Mouse (Mus musculus): ENCODE data around the gene Cyp27b1. TPM values are rescaled to one million over a fixed set of nuclear protein-coding genes. Genes with fewer than 3 reads are reported as not detected.
A peak's percentile ranks its signal among the peaks of the same experiment; 100 is the strongest.

The Cyp27b1 gene
- polyA plus RNA-seq, 1 experiment from 2014 or later, result 0.21 TPM

- no peak for ATAC-seq (ENCODE audit: insufficient read depth, low FRiP score)
- no peak overlapping the region for H3K27ac ChIP-seq (ENCODE audit: low read length)
- H3K27me3 ChIP-seq (ENCODE audit: control insufficient read depth, insufficient read depth, low read length), result peaks cover 2% of the 10 kb centered on the region
- H3K4me1 ChIP-seq (ENCODE audit: control insufficient read depth, insufficient read depth, low read length), result peaks cover 7% of the 10 kb centered on the region; the same call in 1 of the 2 replicates
- H3K36me3 ChIP-seq (ENCODE audit: control insufficient read depth, insufficient read depth, low read length), result 0 out of 2 replicates have a peak, but pooled peaks cover 2% of the 10 kb centered on the region
- WGBS, result 15% methylated on average over 5 of the region's 5 CpGs
- peak overlapping the region; percentile 98 for H3K4me2 ChIP-seq (ENCODE audit: low read depth, low read length)
- no peaks in the 10 kb centered on the region for H3K9me3 ChIP-seq (replicated peaks; ENCODE audit: control insufficient read depth, low read length)
- peak overlapping the region; percentile 92 for H3K4me3 ChIP-seq (replicated peaks; ENCODE audit: low read length)
- peak overlapping the region; percentile 85 for H3K9ac ChIP-seq (ENCODE audit: low read length)
Observed at GRCm38 (mm10) chr10:127042468-127043115, 5.5 kb upstream of the Cyp27b1 start.

- no peak overlapping the region for H3K27ac ChIP-seq (ENCODE audit: low read length)
- no peak for ATAC-seq (ENCODE audit: insufficient read depth, low FRiP score)
- no peaks in the 10 kb centered on the region for H3K9me3 ChIP-seq (replicated peaks; ENCODE audit: control insufficient read depth, low read length)
- H3K4me2 ChIP-seq (ENCODE audit: low read depth, low read length), result no peak overlapping the region
- 0 out of 2 replicates have a peak, but pooled peaks cover 2% of the 10 kb centered on the region for H3K36me3 ChIP-seq (ENCODE audit: control insufficient read depth, insufficient read depth, low read length)
- H3K4me1 ChIP-seq (ENCODE audit: control insufficient read depth, insufficient read depth, low read length), result peaks cover 7% of the 10 kb centered on the region; the same call in 1 of the 2 replicates
- WGBS, result 88% methylated on average over 6 of the region's 6 CpGs
- no peak overlapping the region for H3K4me3 ChIP-seq (replicated peaks; ENCODE audit: low read length)
- no peak overlapping the region for H3K9ac ChIP-seq (ENCODE audit: low read length)
- peaks cover 8% of the 10 kb centered on the region for H3K27me3 ChIP-seq (ENCODE audit: control insufficient read depth, insufficient read depth, low read length)
Observed at GRCm38 (mm10) chr10:127043187-127043586, 4.9 kb upstream of the Cyp27b1 start.

- Histone ChIP-seq H3K9ac (ENCODE audit: low read length) (peak overlapping the region; percentile 43), H3K36me3 (ENCODE audit: control insufficient read depth, insufficient read depth, low read length) (0 out of 2 replicates have a peak, but pooled peaks cover 2% of the 10 kb centered on the region), H3K4me3 (replicated peaks; ENCODE audit: low read length) (peak overlapping the region; percentile 31), H3K4me2 (ENCODE audit: low read depth, low read length) (peak overlapping the region; percentile 51), H3K27me3 (ENCODE audit: control insufficient read depth, insufficient read depth, low read length) (peaks cover 45% of the 10 kb centered on the region), H3K9me3 (replicated peaks; ENCODE audit: control insufficient read depth, low read length) (no peaks in the 10 kb centered on the region), H3K4me1 (ENCODE audit: control insufficient read depth, insufficient read depth, low read length) (peaks cover 11% of the 10 kb centered on the region), H3K27ac (ENCODE audit: low read length) (no peak overlapping the region)
- no peak for ATAC-seq (ENCODE audit: insufficient read depth, low FRiP score)
- WGBS, result 5% methylated on average over 35 of the region's 35 CpGs
Observed at GRCm38 (mm10) chr10:127048608-127049394, 751 bp downstream of the Cyp27b1 start.

GRCm38 (mm10) chr10:127049395-127050118 lies 1.5 kb downstream of the Cyp27b1 start:
- Histone ChIP-seq H3K9ac (ENCODE audit: low read length) (peak overlapping the region; percentile 43), H3K27me3 (ENCODE audit: control insufficient read depth, insufficient read depth, low read length) (peaks cover 45% of the 10 kb centered on the region)
- WGBS, result 3% methylated on average over 29 of the region's 29 CpGs

GRCm38 (mm10) chr10:127050119-127050474 lies 2.0 kb downstream of the Cyp27b1 start:
- no peak for ATAC-seq (ENCODE audit: insufficient read depth, low FRiP score)

More at GRCm38 (mm10) chr10:127049395-127050118, 1.5 kb downstream of the Cyp27b1 start:
- Histone ChIP-seq H3K27ac (ENCODE audit: low read length) (no peak overlapping the region), H3K4me1 (ENCODE audit: control insufficient read depth, insufficient read depth, low read length) (peaks cover 11% of the 10 kb centered on the region), H3K9me3 (replicated peaks; ENCODE audit: control insufficient read depth, low read length) (no peaks in the 10 kb centered on the region), H3K4me2 (ENCODE audit: low read depth, low read length) (peak overlapping the region; percentile 51), H3K4me3 (replicated peaks; ENCODE audit: low read length) (peak overlapping the region; percentile 31), H3K36me3 (ENCODE audit: control insufficient read depth, insufficient read depth, low read length) (0 out of 2 replicates have a peak, but pooled peaks cover 2% of the 10 kb centered on the region)
- peak; percentile 51; the same call in 1 of the 2 replicates for ATAC-seq (ENCODE audit: insufficient read depth, low FRiP score)

GRCm38 (mm10) chr10:127054646-127055045 lies 6.6 kb downstream of the Cyp27b1 start:
- no peak for ATAC-seq (ENCODE audit: insufficient read depth, low FRiP score)
- Histone ChIP-seq H3K4me3 (replicated peaks; ENCODE audit: low read length) (no peak overlapping the region), H3K27ac (ENCODE audit: low read length) (no peak overlapping the region), H3K4me1 (ENCODE audit: control insufficient read depth, insufficient read depth, low read length) (peaks cover 14% of the 10 kb centered on the region), H3K9me3 (replicated peaks; ENCODE audit: control insufficient read depth, low read length) (no peaks in the 10 kb centered on the region), H3K4me2 (ENCODE audit: low read depth, low read length) (no peak overlapping the region), H3K9ac (ENCODE audit: low read length) (no peak overlapping the region), H3K36me3 (ENCODE audit: control insufficient read depth, insufficient read depth, low read length) (peaks cover 5% of the 10 kb centered on the region; the same call in 1 of the 2 replicates), H3K27me3 (ENCODE audit: control insufficient read depth, insufficient read depth, low read length) (peaks cover 24% of the 10 kb centered on the region)
- WGBS, result 65% methylated on average over 4 of the region's 4 CpGs

More at GRCm38 (mm10) chr10:127050119-127050474, 2.0 kb downstream of the Cyp27b1 start:
- Histone ChIP-seq H3K9ac (ENCODE audit: low read length) (no peak overlapping the region), H3K4me1 (ENCODE audit: control insufficient read depth, insufficient read depth, low read length) (peaks cover 11% of the 10 kb centered on the region), H3K36me3 (ENCODE audit: control insufficient read depth, insufficient read depth, low read length) (no peaks in the 10 kb centered on the region), H3K4me2 (ENCODE audit: low read depth, low read length) (peak overlapping the region; percentile 51), H3K27me3 (ENCODE audit: control insufficient read depth, insufficient read depth, low read length) (peaks cover 45% of the 10 kb centered on the region), H3K9me3 (replicated peaks; ENCODE audit: control insufficient read depth, low read length) (no peaks in the 10 kb centered on the region), H3K4me3 (replicated peaks; ENCODE audit: low read length) (0 out of 2 replicates have a peak overlapping the region, but pooled peaks have one; percentile 31), H3K27ac (ENCODE audit: low read length) (no peak overlapping the region)
- 17% methylated on average over 10 of the region's 10 CpGs for WGBS

- Histone ChIP-seq H3K9ac (ENCODE audit: low read length) (no peak overlapping the region), H3K27me3 (ENCODE audit: control insufficient read depth, insufficient read depth, low read length) (peaks cover 16% of the 10 kb centered on the region), H3K9me3 (replicated peaks; ENCODE audit: control insufficient read depth, low read length) (no peaks in the 10 kb centered on the region), H3K36me3 (ENCODE audit: control insufficient read depth, insufficient read depth, low read length) (peaks cover 5% of the 10 kb centered on the region; the same call in 1 of the 2 replicates), H3K27ac (ENCODE audit: low read length) (no peak overlapping the region), H3K4me2 (ENCODE audit: low read depth, low read length) (no peak overlapping the region), H3K4me1 (ENCODE audit: control insufficient read depth, insufficient read depth, low read length) (peaks cover 13% of the 10 kb centered on the region), H3K4me3 (replicated peaks; ENCODE audit: low read length) (no peak overlapping the region)
- ATAC-seq (ENCODE audit: insufficient read depth, low FRiP score), result no peak
- WGBS, result 80% methylated on average over 8 of the region's 8 CpGs
Observed at GRCm38 (mm10) chr10:127055406-127055805, 7.4 kb downstream of the Cyp27b1 start.

GRCm38 (mm10) chr10:127056490-127056889 lies 8.4 kb downstream of the Cyp27b1 start:
- H3K4me1 ChIP-seq (ENCODE audit: control insufficient read depth, insufficient read depth, low read length), result peaks cover 15% of the 10 kb centered on the region
- no peak for ATAC-seq (ENCODE audit: insufficient read depth, low FRiP score)
- peaks cover 5% of the 10 kb centered on the region; the same call in 1 of the 2 replicates for H3K27me3 ChIP-seq (ENCODE audit: control insufficient read depth, insufficient read depth, low read length)
- no peak overlapping the region for H3K9ac ChIP-seq (ENCODE audit: low read length)
- H3K4me2 ChIP-seq (ENCODE audit: low read depth, low read length), result no peak overlapping the region
- WGBS, result 80% methylated on average over 20 of the region's 20 CpGs
- no peak overlapping the region for H3K4me3 ChIP-seq (replicated peaks; ENCODE audit: low read length)
- H3K9me3 ChIP-seq (replicated peaks; ENCODE audit: control insufficient read depth, low read length), result no peaks in the 10 kb centered on the region
- H3K27ac ChIP-seq (ENCODE audit: low read length), result no peak overlapping the region
- peaks cover 5% of the 10 kb centered on the region; the same call in 1 of the 2 replicates for H3K36me3 ChIP-seq (ENCODE audit: control insufficient read depth, insufficient read depth, low read length)

Data from stomach, embryonic 16.5 days (tissue).